Mouse (Mus musculus): ENCODE results near the gene Stambp. TPM values are rescaled to one million over a fixed set of nuclear protein-coding genes. Genes with fewer than 3 reads are reported as not detected.

Gene Stambp
- total RNA-seq, 1 experiment: 2.0 TPM

DNA sequence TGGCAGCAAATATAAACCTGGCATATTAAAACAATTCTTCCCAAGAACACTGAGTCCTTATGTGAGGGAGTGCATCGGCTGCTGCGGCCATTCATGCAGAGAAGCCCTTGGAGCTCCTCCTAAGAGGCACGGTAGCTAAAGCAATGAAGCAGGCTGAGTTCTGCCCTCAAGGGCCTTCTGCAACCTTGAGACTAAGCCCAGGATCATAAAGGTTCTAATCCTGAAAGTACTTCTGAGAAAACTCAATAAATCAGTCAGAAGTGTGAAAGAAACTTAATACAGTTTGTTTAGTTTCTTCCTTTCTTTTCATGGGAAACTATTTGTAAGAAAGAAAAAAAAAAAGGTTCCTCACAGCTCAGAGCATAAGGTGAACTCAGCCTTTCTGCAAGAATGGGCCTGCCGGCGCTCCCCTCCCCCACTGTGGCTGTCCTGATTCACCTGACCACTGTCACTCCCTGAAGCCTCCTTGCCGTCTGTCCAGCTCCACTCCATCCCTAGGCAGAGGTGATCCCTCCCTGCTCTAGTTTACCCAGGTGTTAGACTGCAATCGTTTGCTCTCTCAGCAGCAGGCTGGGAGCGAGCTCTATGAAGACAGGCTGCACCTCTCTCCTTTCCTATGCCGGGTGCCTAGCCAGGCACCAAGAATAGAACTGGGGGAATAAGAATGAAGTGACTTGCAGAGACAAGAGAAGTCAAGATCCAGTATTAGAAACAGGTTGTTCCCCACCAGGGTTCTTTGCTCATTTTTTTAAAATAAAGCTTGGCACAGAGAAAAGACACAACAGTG lies 70.8 kb downstream of the Stambp start:
- H3K9ac ChIP-seq (ENCODE audit: insufficient read depth, low read depth, low read length, poor library complexity, severe bottlenecking): no peak overlapping the region
- no peaks in the 10 kb centered on the region for H3K36me3 ChIP-seq (ENCODE audit: control insufficient read depth, insufficient read depth, low read length, poor library complexity, severe bottlenecking)
- TF ChIP-seq HCFC1 (IDR thresholded peaks at IDR 0.05; ENCODE audit: borderline replicate concordance, insufficient read depth, low read length) (no peak), ZNF384 (IDR thresholded peaks at IDR 0.05; ENCODE audit: low read depth, low read length) (no peak), CHD2 (IDR thresholded peaks at IDR 0.05; ENCODE audit: low read depth, low read length) (no peak), MAFK (IDR thresholded peaks at IDR 0.05; ENCODE audit: insufficient read depth, low read depth, low read length) (no peak)
- H3K27ac ChIP-seq (ENCODE audit: insufficient read depth, low read depth, low read length, poor library complexity, severe bottlenecking): no peak overlapping the region
- H3K4me1 ChIP-seq (ENCODE audit: control insufficient read depth in 2 of 2, insufficient read depth in 2 of 2, low read length in 2 of 2, poor library complexity in 1 of 2): no peaks in the 10 kb centered on the region
- H3K4me3 ChIP-seq (ENCODE audit: insufficient read depth in 1 of 2, low read depth in 1 of 2, low read length in 2 of 2, poor library complexity in 1 of 2, severe bottlenecking in 1 of 2): no peak overlapping the region
- in situ Hi-C loops (cut with MboI; ENCODE audit: low sequenced_read_pairs in 2 of 2, unreplicated experiment in 2 of 2): no loop called here
- H3K9me3 ChIP-seq (ENCODE audit: control insufficient read depth, insufficient read depth, low read depth, low read length): no peaks in the 10 kb centered on the region
- DNase-seq (ENCODE audit: low read depth, low spot score): no peak

GRCm38 (mm10) chr6:83500462-83500861 lies 72.1 kb downstream of the Stambp start:
- in situ Hi-C loops (cut with MboI; ENCODE audit: low sequenced_read_pairs in 2 of 2, unreplicated experiment in 2 of 2): no loop called here
- peak; percentile 25 for DNase-seq (ENCODE audit: low read depth, low spot score)
- no peaks in the 10 kb centered on the region for H3K9me3 ChIP-seq (ENCODE audit: control insufficient read depth, insufficient read depth, low read depth, low read length)
- no peaks in the 10 kb centered on the region for H3K4me1 ChIP-seq (ENCODE audit: control insufficient read depth in 2 of 2, insufficient read depth in 2 of 2, low read length in 2 of 2, poor library complexity in 1 of 2)
- H3K4me3 ChIP-seq (ENCODE audit: insufficient read depth in 1 of 2, low read depth in 1 of 2, low read length in 2 of 2, poor library complexity in 1 of 2, severe bottlenecking in 1 of 2): no peak overlapping the region
- H3K9ac ChIP-seq (ENCODE audit: insufficient read depth, low read depth, low read length, poor library complexity, severe bottlenecking): no peak overlapping the region
- H3K36me3 ChIP-seq (ENCODE audit: control insufficient read depth, insufficient read depth, low read length, poor library complexity, severe bottlenecking): no peaks in the 10 kb centered on the region
- peak; percentile 52; the same call in 1 of the 2 replicates for TF ChIP-seq ZC3H11A (IDR thresholded peaks at IDR 0.05; ENCODE audit: borderline replicate concordance, low read depth, low read length)
- no peak for TF ChIP-seq CHD2 (IDR thresholded peaks at IDR 0.05; ENCODE audit: low read depth, low read length)
- no peak overlapping the region for H3K27ac ChIP-seq (ENCODE audit: insufficient read depth, low read depth, low read length, poor library complexity, severe bottlenecking)

DNA sequence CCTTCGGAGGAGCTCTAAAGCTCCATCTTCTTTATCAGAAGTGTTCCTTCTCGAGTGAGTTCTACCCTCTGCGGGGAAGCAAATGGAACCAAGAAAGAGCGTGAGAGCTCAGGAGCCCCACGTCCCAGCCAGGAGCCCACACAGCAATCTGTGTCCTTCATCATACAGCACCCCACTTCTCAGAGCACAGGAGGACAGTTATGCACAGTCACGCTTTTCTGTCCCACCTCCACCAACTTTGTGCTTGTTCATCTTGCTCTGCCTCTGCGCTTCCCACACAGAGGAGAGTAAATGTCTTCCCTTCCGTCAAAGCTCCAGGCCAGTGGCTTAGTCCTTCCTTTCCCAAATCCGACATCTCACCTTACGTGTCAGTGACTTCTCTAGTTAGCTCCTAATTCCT lies 73.5 kb downstream of the Stambp start:
- no peak for DNase-seq (ENCODE audit: low read depth, low spot score)
- Histone ChIP-seq H3K4me3 (ENCODE audit: insufficient read depth in 1 of 2, low read depth in 1 of 2, low read length in 2 of 2, poor library complexity in 1 of 2, severe bottlenecking in 1 of 2) (no peak overlapping the region), H3K36me3 (ENCODE audit: control insufficient read depth, insufficient read depth, low read length, poor library complexity, severe bottlenecking) (no peaks in the 10 kb centered on the region), H3K9me3 (ENCODE audit: control insufficient read depth, insufficient read depth, low read depth, low read length) (no peaks in the 10 kb centered on the region), H3K9ac (ENCODE audit: insufficient read depth, low read depth, low read length, poor library complexity, severe bottlenecking) (no peak overlapping the region), H3K4me1 (ENCODE audit: control insufficient read depth in 2 of 2, insufficient read depth in 2 of 2, low read length in 2 of 2, poor library complexity in 1 of 2) (no peaks in the 10 kb centered on the region), H3K27ac (ENCODE audit: insufficient read depth, low read depth, low read length, poor library complexity, severe bottlenecking) (no peak overlapping the region)
- in situ Hi-C loops (cut with MboI; ENCODE audit: low sequenced_read_pairs in 2 of 2, unreplicated experiment in 2 of 2): loop anchor here in 1 of 2 experiments (10.0 kb wide), 1 partner anchor 144 kb away; no protein-coding TSS in a partner anchor
- TF ChIP-seq CHD2 (IDR thresholded peaks at IDR 0.05; ENCODE audit: low read depth, low read length) (no peak), ZNF384 (IDR thresholded peaks at IDR 0.05; ENCODE audit: low read depth, low read length) (no peak), HCFC1 (IDR thresholded peaks at IDR 0.05; ENCODE audit: borderline replicate concordance, insufficient read depth, low read length) (no peak), ZC3H11A (IDR thresholded peaks at IDR 0.05; ENCODE audit: borderline replicate concordance, low read depth, low read length) (no peak), MAFK (IDR thresholded peaks at IDR 0.05; ENCODE audit: insufficient read depth, low read depth, low read length) (no peak)

DNA sequence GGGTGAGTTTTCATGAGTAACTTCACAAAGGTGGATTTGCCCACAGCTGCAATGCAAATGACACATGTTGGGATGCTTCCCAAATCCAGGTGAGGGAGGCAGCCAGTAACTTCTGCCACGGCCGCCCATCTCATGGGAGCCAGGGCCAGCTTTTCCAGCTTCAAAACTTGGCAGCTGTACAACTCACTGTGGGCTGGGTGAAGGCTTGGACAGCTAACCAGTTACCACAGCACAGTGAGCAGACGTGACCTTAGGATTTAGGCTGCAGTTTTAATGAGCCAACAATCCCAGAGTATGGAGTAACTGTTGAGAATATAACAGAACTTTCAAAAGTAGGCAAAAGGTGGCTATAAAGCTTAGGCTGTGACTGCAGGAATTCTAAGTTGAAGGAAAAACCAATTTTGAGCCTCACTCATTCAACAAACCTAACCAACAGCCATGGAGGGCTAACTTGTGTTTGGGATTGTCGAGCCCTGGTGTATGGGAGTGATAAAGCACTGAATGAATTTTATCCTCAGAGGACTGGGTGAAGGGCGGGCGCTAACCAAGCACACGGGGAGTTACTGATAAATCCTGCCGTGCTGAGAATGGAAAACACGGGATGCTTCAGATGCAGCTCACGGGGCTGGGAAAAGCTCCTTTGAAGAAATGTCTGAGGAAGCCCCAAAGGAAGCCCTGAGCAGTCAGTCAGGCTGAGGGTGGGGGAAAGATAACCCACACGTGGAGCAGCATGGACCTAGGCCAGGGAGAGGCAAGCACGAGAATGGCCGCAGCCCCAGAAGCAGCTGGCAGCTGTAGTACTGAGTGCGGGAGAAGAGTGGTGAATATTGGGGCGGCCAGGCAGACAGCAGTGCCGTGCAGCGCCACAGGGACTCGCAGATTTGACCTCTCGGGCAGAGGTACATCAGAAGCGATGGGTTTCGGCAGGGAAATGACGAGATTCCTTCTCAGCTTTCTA lies 75.5 kb downstream of the Stambp start:
- in situ Hi-C loops (cut with MboI; ENCODE audit: low sequenced_read_pairs in 2 of 2, unreplicated experiment in 2 of 2): loop anchor here in 1 of 2 experiments (10.0 kb wide), 1 partner anchor 142 kb away; no protein-coding TSS in a partner anchor
- Histone ChIP-seq H3K9me3 (ENCODE audit: control insufficient read depth, insufficient read depth, low read depth, low read length) (no peaks in the 10 kb centered on the region), H3K36me3 (ENCODE audit: control insufficient read depth, insufficient read depth, low read length, poor library complexity, severe bottlenecking) (no peaks in the 10 kb centered on the region), H3K27ac (ENCODE audit: insufficient read depth, low read depth, low read length, poor library complexity, severe bottlenecking) (no peak overlapping the region), H3K4me3 (ENCODE audit: insufficient read depth in 1 of 2, low read depth in 1 of 2, low read length in 2 of 2, poor library complexity in 1 of 2, severe bottlenecking in 1 of 2) (no peak overlapping the region), H3K9ac (ENCODE audit: insufficient read depth, low read depth, low read length, poor library complexity, severe bottlenecking) (no peak overlapping the region), H3K4me1 (ENCODE audit: control insufficient read depth in 2 of 2, insufficient read depth in 2 of 2, low read length in 2 of 2, poor library complexity in 1 of 2) (no peaks in the 10 kb centered on the region)
- no peak for TF ChIP-seq ZNF384 (IDR thresholded peaks at IDR 0.05; ENCODE audit: low read depth, low read length)
- no peak for TF ChIP-seq CHD2 (IDR thresholded peaks at IDR 0.05; ENCODE audit: low read depth, low read length)
- TF ChIP-seq HCFC1 (IDR thresholded peaks at IDR 0.05; ENCODE audit: borderline replicate concordance, insufficient read depth, low read length): no peak
- no peak for TF ChIP-seq ZC3H11A (IDR thresholded peaks at IDR 0.05; ENCODE audit: borderline replicate concordance, low read depth, low read length)
- no peak for TF ChIP-seq MAFK (IDR thresholded peaks at IDR 0.05; ENCODE audit: insufficient read depth, low read depth, low read length)
- DNase-seq (ENCODE audit: low read depth, low spot score): no peak

All from ES-E14 (cell line).